Mouse (Mus musculus) thymus, adult 2 months (tissue): ENCODE results near the gene Sorcs3. TPM values are rescaled to one million over a fixed set of nuclear protein-coding genes. Genes with fewer than 3 reads are reported as not detected.

ENCODE experiments used
- DNase-seq: peaks from one replicate; pipeline ENCODE4 v3.0.0; 2021
- H3K27ac ChIP-seq: fragments of 200-500 bp; 2 replicates; pipeline ENCODE4 v1.5.1; 2012; ENCODE audit warnings: low read length, control low read depth; ENCODE audit not compliant: control insufficient read depth, insufficient read depth
- H3K27me3 ChIP-seq: fragments of 200-500 bp; 2 replicates; pipeline ENCODE4 v1.6.1; 2012; ENCODE audit warnings: mild to moderate bottlenecking, low read length, moderate library complexity, mixed read lengths; ENCODE audit not compliant: control insufficient read depth, insufficient read depth
- H3K36me3 ChIP-seq: fragments of 200-500 bp; 2 replicates; pipeline ENCODE4 v1.6.1; 2012; ENCODE audit warnings: mild to moderate bottlenecking, low read length, moderate library complexity; ENCODE audit not compliant: control insufficient read depth, insufficient read depth
- H3K4me1 ChIP-seq: fragments of 200-500 bp; replicated peaks from 2 replicates; pipeline ENCODE4 v1.6.1; 2012; ENCODE audit warnings: low read length; ENCODE audit not compliant: control insufficient read depth, insufficient read depth
- H3K4me3 ChIP-seq: fragments of 200-500 bp; 2 replicates; pipeline ENCODE4 v1.5.1; 2012; ENCODE audit warnings: mild to moderate bottlenecking, low read length, control low read depth, moderate library complexity; ENCODE audit not compliant: control insufficient read depth, insufficient read depth
- CTCF ChIP-seq: fragments of 200-500 bp; IDR thresholded peaks from 2 replicates; pipeline ENCODE4 v1.5.1; 2012; ENCODE audit warnings: mild to moderate bottlenecking, control low read depth, low read length, moderate library complexity, borderline replicate concordance; ENCODE audit not compliant: control insufficient read depth, poor library complexity, insufficient read depth; ENCODE audit errors: extremely low read depth
- POLR2A ChIP-seq: fragments of 200-500 bp; IDR thresholded peaks from 2 replicates; pipeline ENCODE4 v1.6.1; 2012; ENCODE audit warnings: mild to moderate bottlenecking, low read length, control low read depth, moderate library complexity; ENCODE audit not compliant: control insufficient read depth, poor library complexity, insufficient read depth; ENCODE audit errors: extremely low read depth
- WGBS: fragments of 180-500 bp; shearing (Covaris S2); methylation state at CpG from one replicate; pipeline ENCODE4 v1.1.7; 2018; 5-methylcytosine and 5-hydroxymethylcytosine counted together
- polyA plus RNA-seq: library from polyadenylated mRNA; depleted of rRNA; stranded (reverse); fragments of >200 nt; gene quantifications from 2 replicates; pipeline ENCODE4 v1.2.3, GENCODE M21; 2012

Sorcs3 gene
- polyA plus RNA-seq, 1 experiment: 0.18 TPM

- 79% methylated on average over 2 of the region's 2 CpGs for WGBS
Measured at GRCm38 (mm10) chr19:48240960-48241359, 35.1 kb downstream of the Sorcs3 start.

GRCm38 (mm10) chr19:48244036-48244435 lies 38.2 kb downstream of the Sorcs3 start:
- Histone ChIP-seq H3K27me3 (no peaks in the 10 kb centered on the region), H3K36me3 (no peaks in the 10 kb centered on the region), H3K4me1 (no peaks in the 10 kb centered on the region), H3K4me3 (no peak overlapping the region), H3K27ac (no peak overlapping the region)
- DNase-seq: no peak
- TF ChIP-seq CTCF (no peak), POLR2A (no peak)
- WGBS: 74% methylated on average over 3 of the region's 3 CpGs

More at GRCm38 (mm10) chr19:48240960-48241359, 35.1 kb downstream of the Sorcs3 start:
- Histone ChIP-seq H3K4me1 (no peaks in the 10 kb centered on the region), H3K27ac (no peak overlapping the region), H3K27me3 (no peaks in the 10 kb centered on the region), H3K4me3 (no peak overlapping the region), H3K36me3 (no peaks in the 10 kb centered on the region)
- no peak for TF ChIP-seq CTCF
- no peak for TF ChIP-seq POLR2A
- no peak for DNase-seq

DNA sequence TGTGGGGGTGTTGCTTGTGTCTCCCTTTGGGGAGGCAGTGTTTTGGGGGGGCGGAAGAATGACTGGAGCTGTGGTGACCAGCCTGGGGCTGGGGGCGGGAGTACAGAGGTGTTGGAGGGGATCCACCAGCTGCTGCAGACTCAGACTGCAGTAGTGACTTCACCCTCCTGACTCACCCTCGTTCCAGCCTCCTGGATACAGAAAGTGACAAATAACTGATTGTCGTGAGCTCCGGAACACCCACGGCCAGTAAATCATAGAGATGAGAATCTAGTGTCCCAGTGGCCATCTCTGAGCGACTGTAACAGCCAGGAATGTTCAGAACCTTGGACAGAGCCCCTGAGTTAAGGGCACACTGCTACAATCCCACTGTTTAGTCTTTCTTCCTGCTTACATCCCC lies 53.4 kb downstream of the Sorcs3 start:
- TF ChIP-seq POLR2A (no peak), CTCF (no peak)
- no peak overlapping the region for H3K27ac ChIP-seq
- no peak for DNase-seq
- no peaks in the 10 kb centered on the region for H3K36me3 ChIP-seq
- WGBS: 77% methylated on average over 7 of the region's 7 CpGs
- no peak overlapping the region for H3K4me3 ChIP-seq
- H3K4me1 ChIP-seq: no peaks in the 10 kb centered on the region
- H3K27me3 ChIP-seq: no peaks in the 10 kb centered on the region

GRCm38 (mm10) chr19:48260671-48261070 lies 54.8 kb downstream of the Sorcs3 start:
- no peaks in the 10 kb centered on the region for H3K36me3 ChIP-seq
- H3K4me1 ChIP-seq: no peaks in the 10 kb centered on the region
- no peak for DNase-seq
- TF ChIP-seq CTCF (no peak), POLR2A (no peak)
- no peaks in the 10 kb centered on the region for H3K27me3 ChIP-seq
- H3K4me3 ChIP-seq: no peak overlapping the region
- WGBS: 90% methylated on average over 8 of the region's 8 CpGs
- no peak overlapping the region for H3K27ac ChIP-seq

DNA sequence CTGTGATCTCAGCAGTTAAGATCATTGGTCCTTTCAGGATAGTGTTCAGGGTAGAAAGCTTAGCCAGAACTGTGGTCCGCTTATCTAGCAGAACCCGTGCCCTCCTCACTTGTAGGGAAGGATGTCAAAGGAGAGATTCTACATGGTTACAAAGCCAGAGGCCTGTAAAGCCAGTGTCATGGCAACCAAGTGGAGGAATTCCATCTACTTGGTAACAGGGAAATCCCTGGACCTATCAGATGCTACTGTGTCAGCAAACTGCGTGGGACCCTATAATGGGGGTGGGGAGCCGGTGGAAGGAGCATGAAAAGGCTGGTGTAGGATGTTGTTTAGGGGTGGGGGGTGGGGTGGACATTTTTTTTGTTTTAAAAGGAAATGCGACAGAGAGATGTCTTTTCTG lies 57.9 kb downstream of the Sorcs3 start:
- TF ChIP-seq POLR2A (no peak), CTCF (no peak)
- WGBS: 89% methylated on average over 5 of the region's 5 CpGs

DNA sequence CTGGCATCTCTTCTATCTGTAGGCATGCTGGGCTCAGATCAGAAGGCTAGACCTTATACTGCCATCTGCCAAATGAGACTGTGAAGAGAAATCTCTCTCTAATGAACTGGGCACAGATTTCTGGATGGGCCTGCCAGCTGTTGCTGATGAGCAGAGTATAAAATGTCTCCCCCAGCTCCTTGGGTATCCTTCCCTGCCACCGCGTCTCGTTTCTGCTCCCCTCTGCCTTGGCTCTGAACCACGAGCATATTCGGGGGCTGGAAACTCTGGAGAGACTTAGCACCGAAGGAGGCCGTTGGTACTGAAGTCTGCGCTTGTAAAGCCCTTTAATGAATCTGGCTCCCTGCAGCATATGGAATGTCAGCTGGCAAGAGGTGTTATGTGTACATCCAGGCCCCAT lies 74.4 kb downstream of the Sorcs3 start:
- Histone ChIP-seq H3K27me3 (no peaks in the 10 kb centered on the region), H3K36me3 (no peaks in the 10 kb centered on the region), H3K4me1 (no peaks in the 10 kb centered on the region), H3K27ac (no peak overlapping the region), H3K4me3 (no peak overlapping the region)
- 87% methylated on average over 8 of the region's 8 CpGs for WGBS
- no peak for DNase-seq
- TF ChIP-seq POLR2A: no peak
- TF ChIP-seq CTCF: no peak

More for the DNA sequence above, 57.9 kb downstream of the Sorcs3 start:
- Histone ChIP-seq H3K4me1 (no peaks in the 10 kb centered on the region), H3K27ac (no peak overlapping the region), H3K36me3 (no peaks in the 10 kb centered on the region), H3K27me3 (no peaks in the 10 kb centered on the region), H3K4me3 (no peak overlapping the region)
- no peak for DNase-seq

DNA sequence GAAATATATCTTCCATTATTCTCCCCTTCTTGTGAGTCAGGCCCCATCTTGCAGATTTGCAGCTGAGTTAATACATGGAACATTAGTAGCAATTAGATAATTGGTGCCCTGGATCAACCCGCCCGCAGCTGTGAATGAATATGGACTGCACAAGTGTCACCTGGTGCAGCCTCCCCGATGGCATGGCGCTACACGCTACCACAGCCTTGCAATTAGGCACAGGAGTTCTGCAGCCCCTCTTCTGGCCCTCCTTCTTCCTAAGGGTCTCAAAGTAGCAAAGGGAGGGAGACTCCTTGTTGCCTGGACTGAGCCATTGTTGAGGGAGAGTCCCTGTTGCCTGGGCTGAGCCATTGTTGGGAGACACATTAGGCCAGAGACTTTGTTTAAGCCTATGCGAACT lies 76.4 kb downstream of the Sorcs3 start:
- Histone ChIP-seq H3K4me3 (no peak overlapping the region), H3K27ac (no peak overlapping the region), H3K4me1 (no peaks in the 10 kb centered on the region), H3K27me3 (no peaks in the 10 kb centered on the region), H3K36me3 (no peaks in the 10 kb centered on the region)
- DNase-seq: no peak
- TF ChIP-seq POLR2A (no peak), CTCF (no peak)
- WGBS: 93% methylated on average over 6 of the region's 6 CpGs
